Mouse (Mus musculus) CH12.LX (cell line): ENCODE data around the gene Lrig3. TPM values are rescaled to one million over a fixed set of nuclear protein-coding genes. Genes with fewer than 3 reads are reported as not detected.

Experiments
- DNase-seq: peaks from one replicate; pipeline ENCODE4 v3.0.0-alpha.2; 2013; ENCODE audit errors: extremely low read depth
- H3K27ac ChIP-seq: 2 replicates; pipeline ENCODE4 v1.5.1; 2012; ENCODE audit warnings: low read depth, mild to moderate bottlenecking, control low read depth, moderate library complexity; ENCODE audit not compliant: insufficient read depth
- H3K27me3 ChIP-seq: replicated peaks from 2 replicates; pipeline ENCODE3; 2012; ENCODE audit warnings: inconsistent platforms
- H3K36me3 ChIP-seq, 2 experiments: replicated peaks in 1 of 2; 2 replicates each; pipeline versions ENCODE3 to v1.6.1; 2012; ENCODE audit warnings: inconsistent platforms in 1 of 2, low read length in 1 of 2, mild to moderate bottlenecking in 1 of 2, mixed read lengths in 1 of 2, moderate library complexity in 1 of 2; ENCODE audit not compliant: control insufficient read depth in 1 of 2, insufficient read depth in 1 of 2
- H3K4me1 ChIP-seq, 2 experiments: 2 replicates each; pipeline ENCODE4 v1.6.1; 2012; ENCODE audit warnings: inconsistent platforms in 1 of 2, moderate library complexity in 1 of 2; ENCODE audit not compliant: insufficient read depth in 2 of 2, control insufficient read depth in 1 of 2
- H3K4me2 ChIP-seq: 2 replicates; pipeline ENCODE4 v1.6.1; 2012; ENCODE audit warnings: low read depth, mild to moderate bottlenecking, control low read depth; ENCODE audit not compliant: poor library complexity, insufficient read depth, severe bottlenecking
- H3K4me3 ChIP-seq, 3 experiments: fragments of 150-350 bp in 1 of 3; sonication (generic) in 1 of 3; replicated peaks in 1 of 3; 2 replicates each; pipeline versions ENCODE3 to v1.5.1; 2011 to 2012; ENCODE audit warnings: low read depth in 2 of 3, low read length in 2 of 3, mild to moderate bottlenecking in 2 of 3, moderate library complexity in 2 of 3, control low read depth in 1 of 3, improper control_type of control experiment in 1 of 3, inconsistent platforms in 1 of 3, mixed read lengths in 1 of 3; ENCODE audit not compliant: poor library complexity in 1 of 3
- H3K79me2 ChIP-seq: replicated peaks from 2 replicates; pipeline ENCODE4 v1.6.1; 2012; ENCODE audit warnings: mild to moderate bottlenecking, moderate library complexity; ENCODE audit not compliant: control insufficient read depth, poor library complexity, insufficient read depth, severe bottlenecking; ENCODE audit errors: extremely low read depth
- H3K9ac ChIP-seq: 2 replicates; pipeline ENCODE4 v1.6.1; 2012; ENCODE audit warnings: low read depth, mild to moderate bottlenecking, control low read depth, moderate library complexity; ENCODE audit not compliant: insufficient read depth
- H3K9me3 ChIP-seq: replicated peaks from 2 replicates; pipeline ENCODE3; 2012; ENCODE audit warnings: low read length, inconsistent platforms, mixed read lengths
- CTCF ChIP-seq, 2 experiments: IDR thresholded peaks in 1 of 2; conservative IDR thresholded peaks in 1 of 2; 2 replicates each; pipeline ENCODE4 v1.5.1; 2011 to 2012; ENCODE audit warnings: low read depth in 2 of 2, low read length in 2 of 2, improper control_type of control experiment in 1 of 2, inconsistent platforms in 1 of 2, mild to moderate bottlenecking in 1 of 2, moderate library complexity in 1 of 2
- E2F4 ChIP-seq: IDR thresholded peaks from 2 replicates; pipeline ENCODE4 v1.6.1; 2011; ENCODE audit warnings: low read depth, low read length, improper control_type of control experiment; ENCODE audit not compliant: insufficient replicate concordance
- ELF1 ChIP-seq: IDR thresholded peaks from 2 replicates; pipeline ENCODE4 v1.6.1; 2014; ENCODE audit warnings: low read depth, mild to moderate bottlenecking, inconsistent platforms, low read length, improper control_type of control experiment
- EP300 ChIP-seq: IDR thresholded peaks from 2 replicates; pipeline ENCODE4 v1.6.1; 2011; ENCODE audit warnings: low read length, improper control_type of control experiment
- ETS1 ChIP-seq: conservative IDR thresholded peaks from 2 replicates; pipeline ENCODE4 v1.6.1; 2012; ENCODE audit warnings: low read depth, mild to moderate bottlenecking, inconsistent platforms, low read length, improper control_type of control experiment, moderate library complexity
- GABPA ChIP-seq: IDR thresholded peaks from 2 replicates; pipeline ENCODE4 v1.6.1; 2012; ENCODE audit warnings: low read depth, low read length, improper control_type of control experiment, inconsistent platforms; ENCODE audit not compliant: insufficient replicate concordance
- IRF4 ChIP-seq: IDR thresholded peaks from 2 replicates; pipeline ENCODE4 v1.6.1; 2014; ENCODE audit warnings: low read depth, mild to moderate bottlenecking, inconsistent platforms, low read length, improper control_type of control experiment
- JUN ChIP-seq: IDR thresholded peaks from 2 replicates; pipeline ENCODE4 v1.6.1; 2011; ENCODE audit warnings: low read depth, mild to moderate bottlenecking, low read length, improper control_type of control experiment, moderate library complexity; ENCODE audit not compliant: insufficient read depth
- MAFK ChIP-seq: IDR thresholded peaks from 2 replicates; pipeline ENCODE4 v1.6.1; 2011; ENCODE audit warnings: low read length, improper control_type of control experiment; ENCODE audit not compliant: insufficient replicate concordance
- MAZ ChIP-seq: IDR thresholded peaks from 2 replicates; pipeline ENCODE4 v1.6.1; 2012; ENCODE audit warnings: low read depth, mild to moderate bottlenecking, inconsistent platforms, low read length, improper control_type of control experiment, moderate library complexity
- MEF2A ChIP-seq: IDR thresholded peaks from 2 replicates; pipeline ENCODE4 v1.6.1; 2014; ENCODE audit warnings: low read depth, mild to moderate bottlenecking, inconsistent platforms, low read length, improper control_type of control experiment, borderline replicate concordance
- MXI1 ChIP-seq: IDR thresholded peaks from 2 replicates; pipeline ENCODE4 v1.6.1; 2011; ENCODE audit warnings: mild to moderate bottlenecking, low read depth, low read length, improper control_type of control experiment
- NELFE ChIP-seq: IDR thresholded peaks from 2 replicates; pipeline ENCODE4 v1.6.1; 2011; ENCODE audit warnings: low read depth, low read length, improper control_type of control experiment
- PAX5 ChIP-seq: IDR thresholded peaks from 2 replicates; pipeline ENCODE4 v1.6.1; 2012; ENCODE audit warnings: low read length, inconsistent platforms, mixed read lengths
- SIN3A ChIP-seq: IDR thresholded peaks from 2 replicates; pipeline ENCODE4 v1.6.1; 2012; ENCODE audit warnings: low read length, improper control_type of control experiment, inconsistent platforms
- SMC3 ChIP-seq: IDR thresholded peaks from 2 replicates; pipeline ENCODE4 v1.6.1; 2011; ENCODE audit warnings: low read depth, low read length, improper control_type of control experiment
- TBP ChIP-seq: conservative IDR thresholded peaks from 2 replicates; pipeline ENCODE4 v1.6.1; 2011; ENCODE audit warnings: low read depth, low read length, improper control_type of control experiment
- TCF12 ChIP-seq: IDR thresholded peaks from 2 replicates; pipeline ENCODE4 v1.6.1; 2014; ENCODE audit warnings: low read depth, mild to moderate bottlenecking, inconsistent platforms, low read length, improper control_type of control experiment
- USF1 ChIP-seq: IDR thresholded peaks from 2 replicates; pipeline ENCODE4 v1.6.1; 2014; ENCODE audit warnings: low read depth, mild to moderate bottlenecking, inconsistent platforms, low read length, improper control_type of control experiment
- USF2 ChIP-seq: conservative IDR thresholded peaks from 2 replicates; pipeline ENCODE4 v1.6.1; 2011; ENCODE audit warnings: low read depth, low read length, improper control_type of control experiment
- ZC3H11A ChIP-seq: IDR thresholded peaks from 2 replicates; pipeline ENCODE4 v1.6.1; 2012; ENCODE audit warnings: low read depth, mild to moderate bottlenecking, inconsistent platforms, low read length, improper control_type of control experiment
- ZKSCAN1 ChIP-seq: IDR thresholded peaks from 2 replicates; pipeline ENCODE4 v1.6.1; 2012; ENCODE audit warnings: low read depth, inconsistent platforms, low read length, improper control_type of control experiment, borderline replicate concordance
- ZMIZ1 ChIP-seq: IDR thresholded peaks from 2 replicates; pipeline ENCODE4 v1.6.1; 2012; ENCODE audit warnings: low read depth, mild to moderate bottlenecking, inconsistent platforms, low read length, improper control_type of control experiment
- ZNF384 ChIP-seq: IDR thresholded peaks from 2 replicates; pipeline ENCODE4 v1.6.1; 2012; ENCODE audit warnings: low read depth, low read length, improper control_type of control experiment, inconsistent platforms
- dilution Hi-C: fragments of 300-500 bp; cut with MboI; formaldehyde crosslinking; loops from 2 replicates; pipeline ENCODE4 v1.14.3; 2020; ENCODE audit warnings: low sequenced_read_pairs; ENCODE audit not compliant: extremely low pct_unique_long_range_greater_than_20kb, extremely low pct_ligation_motif_present
- in situ Hi-C: fragments of 300-500 bp; cut with MboI; formaldehyde crosslinking; loops from 3 replicates; pipeline ENCODE4 v1.14.3; 2019; ENCODE audit warnings: low sequenced_read_pairs, low pct_ligation_motif_present, low pct_unique_long_range_greater_than_20kb, mixed read lengths
- polyA plus RNA-seq: library from polyadenylated mRNA; unstranded; fragments of >175 nt; gene quantifications from 2 replicates; pipeline ENCODE4 v1.2.1, GENCODE M21; 2012; ENCODE audit warnings: low read depth; ENCODE audit not compliant: insufficient read length
- total RNA-seq, 2 experiments: library from RNA; depleted of rRNA; stranded (reverse); fragments of 300-350 nt in 1 of 2; fragments of >200 nt in 1 of 2; gene quantifications; 2 replicates each; pipeline ENCODE4 v1.2.3; 2012 to 2014

Lrig3 gene
- total and polyA plus RNA-seq, 3 experiments: not detected

DNA sequence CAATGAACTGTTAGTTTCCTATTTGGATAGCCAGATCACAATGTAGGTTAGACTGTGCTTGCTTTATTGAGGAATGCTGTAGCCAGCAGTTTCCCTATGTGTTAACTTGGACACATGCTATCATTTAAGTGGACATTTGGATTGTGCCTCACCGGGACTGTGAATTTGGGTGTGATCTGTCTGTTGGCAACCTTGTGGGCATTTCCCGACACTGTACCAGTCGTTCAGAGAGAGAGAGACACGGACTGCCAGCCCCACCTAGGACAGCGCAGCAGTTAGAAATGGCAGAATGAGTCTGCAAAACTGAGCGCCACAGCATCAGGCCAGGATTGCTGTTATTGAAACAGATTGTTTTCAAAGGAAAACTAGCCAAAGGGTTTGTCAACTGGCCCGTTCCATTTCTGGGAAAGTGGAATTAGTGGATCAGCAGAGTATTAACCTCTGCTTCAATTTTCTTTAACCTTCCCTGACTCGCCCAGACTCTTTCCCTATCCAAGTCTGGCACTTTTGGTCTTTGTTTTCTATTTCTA is 35.0 kb downstream of the Lrig3 start:
- DNase-seq: no peak
- Histone ChIP-seq H3K27ac (no peak overlapping the region), H3K36me3 (no peaks in the 10 kb centered on the region), H3K79me2 (no peaks in the 10 kb centered on the region), H3K9me3 (peaks cover 61% of the 10 kb centered on the region), H3K4me1 (no peaks in the 10 kb centered on the region), H3K4me2 (no peak overlapping the region)
- TF ChIP-seq MXI1: no peak
- no peak for TF ChIP-seq TBP
- no peak for TF ChIP-seq ZMIZ1
- TF ChIP-seq ETS1: no peak
- no peak for TF ChIP-seq ZNF384
- TF ChIP-seq ELF1: no peak
- TF ChIP-seq E2F4: no peak
- TF ChIP-seq ZKSCAN1: no peak
- TF ChIP-seq MAFK: no peak
- TF ChIP-seq IRF4: no peak
- no peak for TF ChIP-seq TCF12
- no peak for TF ChIP-seq USF2
- no peak for TF ChIP-seq SMC3
- no peak for TF ChIP-seq CTCF (conservative IDR thresholded peaks at IDR 0.05 in 1 of 2, IDR thresholded peaks at IDR 0.05 in 1 of 2; ENCODE audit: low read depth in 2 of 2, low read length in 2 of 2)
- no peak for TF ChIP-seq PAX5
- no peak for TF ChIP-seq MAZ
- TF ChIP-seq MEF2A: no peak
- no peak for TF ChIP-seq EP300
- TF ChIP-seq USF1: no peak
- TF ChIP-seq, all 38 proteins: peak for 0
- Histone ChIP-seq H3K4me3 (no peak overlapping the region), H3K27me3 (no peaks in the 10 kb centered on the region), H3K9ac (no peak overlapping the region)
- in situ Hi-C loops: no loop called here
- dilution Hi-C loops: no loop called here

- Histone ChIP-seq H3K4me3 (no peak overlapping the region), H3K4me2 (no peak overlapping the region), H3K4me1 (no peaks in the 10 kb centered on the region), H3K9ac (no peak overlapping the region), H3K79me2 (no peaks in the 10 kb centered on the region), H3K27ac (no peak overlapping the region), H3K27me3 (no peaks in the 10 kb centered on the region), H3K36me3 (no peaks in the 10 kb centered on the region), H3K9me3 (peaks cover 62% of the 10 kb centered on the region)
- in situ Hi-C loops (no loop called here), dilution Hi-C loops (no loop called here)
- TF ChIP-seq SIN3A (no peak), EP300 (no peak), NELFE (no peak), ZC3H11A (no peak), GABPA (no peak), TBP (no peak), JUN (no peak), ELF1 (no peak), PAX5 (no peak), IRF4 (no peak)
- no peak for DNase-seq
Observed at GRCm38 (mm10) chr10:126002081-126002755, 36.2 kb downstream of the Lrig3 start.
